Mouse (Mus musculus): ENCODE measurements at regions not wholly inside any gene's neighbourhood (a gene's known extent, or its start where the extent isn't known, plus 50 kb on each side); places are given as distances from the start of the nearest gene placed in this dataset. TPM values are rescaled to one million over a fixed set of nuclear protein-coding genes. Genes with fewer than 3 reads are reported as not detected.

- 14% methylated on average over 10 of the region's 10 CpGs for WGBS
- TF ChIP-seq CTCF (IDR thresholded peaks at IDR 0.05; ENCODE audit: low read depth): peak; percentile 65
- H3K27ac ChIP-seq: no peak overlapping the region
- H3K9ac ChIP-seq (ENCODE audit: low read depth, low read length): no peak overlapping the region
- ATAC-seq (replicated peaks; ENCODE audit: low FRiP score, low read depth) (no peak), DNase-seq (ENCODE audit: low spot score) (peak; percentile 27)
- no peak overlapping the region for H3K4me3 ChIP-seq (replicated peaks; ENCODE audit: low read depth, low read length)
- H3K36me3 ChIP-seq (ENCODE audit: insufficient read depth, low read length): no peaks in the 10 kb centered on the region
- no peaks in the 10 kb centered on the region for H3K27me3 ChIP-seq (ENCODE audit: insufficient read depth, low read length)
- H3K9me3 ChIP-seq (replicated peaks; ENCODE audit: low read length): no peaks in the 10 kb centered on the region
- no peaks in the 10 kb centered on the region for H3K4me1 ChIP-seq (replicated peaks; ENCODE audit: insufficient read depth, low read length)
- no peak overlapping the region for H3K4me2 ChIP-seq (ENCODE audit: low read length)
These were observed 179.5 kb upstream of the Atp11b start for GRCm38 (mm10) chr3:35574402-35574801.

Small RNAs in the stretch of these regions (microRNA-seq; reads per million reads assigned to microRNA genes)
- gene Gm25442: not detected
